1 mouse cellular context compared by ENCODE assay signal in the genomic region with DNA sequence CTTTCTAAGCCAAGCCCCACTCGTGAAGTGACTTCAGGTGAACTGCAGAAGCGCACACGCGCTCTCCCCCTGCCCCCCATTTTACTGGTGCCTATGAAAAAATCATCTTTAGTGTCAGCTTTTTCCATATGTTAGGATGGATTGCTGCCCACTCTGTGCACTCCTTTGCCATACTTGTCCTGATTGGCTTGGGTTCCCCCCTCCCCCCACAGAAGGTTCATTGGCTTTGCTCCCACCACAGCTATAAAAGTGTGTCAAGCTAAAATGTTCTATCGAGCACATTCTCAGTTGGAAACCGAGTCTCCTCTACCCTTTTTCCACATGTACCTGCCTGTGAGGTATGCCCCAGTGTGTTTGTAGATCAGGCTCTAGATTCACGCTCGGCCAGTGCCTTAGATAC.
TF ChIP-seq lines count a peak whose summit lies in the region.

No protein-coding gene starts in this region.

TF ChIP-seq in CH12.LX, 34 proteins besides CTCF, POLR2A, EP300 and RAD21 (continued from another document):
- TF ChIP-seq TCF12 (IDR thresholded peaks at IDR 0.05; ENCODE audit: low read depth, low read length) (no peak), BHLHE40 (IDR thresholded peaks at IDR 0.05; ENCODE audit: low read depth, low read length) (no peak), JUN (IDR thresholded peaks at IDR 0.05; ENCODE audit: insufficient read depth, low read depth, low read length) (no peak), CHD2 (IDR thresholded peaks at IDR 0.05; ENCODE audit: low read length) (no peak), E2F4 (IDR thresholded peaks at IDR 0.05; ENCODE audit: insufficient replicate concordance, low read depth, low read length) (no peak), POLR2AphosphoS2 (IDR thresholded peaks at IDR 0.05; ENCODE audit: low read depth, low read length) (0 out of 2 replicates have a peak, but pooled peaks have one; percentile 26), MYC (IDR thresholded peaks at IDR 0.05; ENCODE audit: low read depth, low read length) (no peak)
